Mouse (Mus musculus): ENCODE results near the gene Atp2c1.

Atp2c1 gene

GRCm38 (mm10) chr9:105362181-105362580 is 164.9 kb downstream of the Atp2c1 start:
- DNase-seq = no peak
